Comparison of ENCODE assay signal across 26 mouse cellular contexts in the genomic region with DNA sequence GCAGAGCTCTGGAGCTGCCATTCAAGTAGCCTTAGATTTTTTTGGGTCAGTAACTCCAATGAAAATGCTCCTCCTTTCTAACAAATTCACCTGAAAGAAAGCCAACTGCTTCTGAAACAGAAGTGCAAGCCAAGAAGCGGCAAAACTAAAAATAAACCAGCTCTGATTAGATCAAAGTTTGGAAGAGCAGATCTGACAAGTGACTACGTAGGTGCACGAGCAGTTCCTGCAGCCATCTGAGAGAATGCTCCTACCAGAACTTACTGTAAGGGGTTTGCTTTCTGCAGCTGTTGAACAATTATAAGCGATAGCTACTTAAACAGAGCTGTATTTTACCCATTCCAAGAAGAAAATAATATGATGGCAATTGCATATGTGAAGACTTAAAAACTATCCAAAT.
A peak's percentile ranks its signal among the peaks of the same experiment; 100 is the strongest.
DNase-seq lines count a peak whose midpoint lies in the region; ATAC-seq and TF ChIP-seq lines count a peak whose summit lies in the region.
"Had no signal": no experiment of that assay in that cellular context is flagged by ENCODE, and none has a peak within 500 bp of the region (broad histone marks: within the 10 kb centered on the region; RNA-seq: fewer than 3 reads in every experiment).

No protein-coding gene starts in this region.

- no peak overlapping the region for H3K4me3 ChIP-seq in embryonic facial prominence, embryonic 14.5 days (ENCODE audit: low read depth, low read length)
- no peak overlapping the region for H3K4me3 ChIP-seq in embryonic facial prominence, embryonic 10.5 days
- no peak overlapping the region for H3K4me3 ChIP-seq in limb, embryonic 15.5 days
- no peak overlapping the region for H3K4me3 ChIP-seq in limb, embryonic 10.5 days
- no peak overlapping the region for H3K4me3 ChIP-seq in stomach, postnatal 0 days (ENCODE audit: low read depth, low read length)
- no peak overlapping the region for H3K4me3 ChIP-seq in hindbrain, embryonic 10.5 days
- H3K4me3 ChIP-seq: erythroblast, embryonic 14.5 days; forebrain, embryonic 13.5 days; heart, adult 2 months; heart, embryonic 13.5 days; hindbrain, embryonic 13.5 days; myocyte had no signal

- H3K9me3 ChIP-seq in embryonic facial prominence, embryonic 14.5 days (ENCODE audit: control insufficient read depth, low read length): no peaks in the 10 kb centered on the region
- H3K9me3 ChIP-seq in embryonic facial prominence, embryonic 10.5 days: no peaks in the 10 kb centered on the region
- no peaks in the 10 kb centered on the region for H3K9me3 ChIP-seq in limb, embryonic 15.5 days
- no peaks in the 10 kb centered on the region for H3K9me3 ChIP-seq in limb, embryonic 10.5 days (replicated peaks)
- H3K9me3 ChIP-seq in stomach, postnatal 0 days (ENCODE audit: control insufficient read depth, low read length): no peaks in the 10 kb centered on the region
- no peaks in the 10 kb centered on the region for H3K9me3 ChIP-seq in hindbrain, embryonic 10.5 days
- H3K9me3 ChIP-seq: forebrain, embryonic 13.5 days; G1E; heart, embryonic 13.5 days; hindbrain, embryonic 13.5 days had no signal

- no peaks in the 10 kb centered on the region for H3K36me3 ChIP-seq in embryonic facial prominence, embryonic 14.5 days (ENCODE audit: control insufficient read depth, insufficient read depth, low read length)
- H3K36me3 ChIP-seq in embryonic facial prominence, embryonic 10.5 days (replicated peaks): no peaks in the 10 kb centered on the region
- H3K36me3 ChIP-seq in limb, embryonic 15.5 days: no peaks in the 10 kb centered on the region
- no peaks in the 10 kb centered on the region for H3K36me3 ChIP-seq in limb, embryonic 10.5 days
- no peaks in the 10 kb centered on the region for H3K36me3 ChIP-seq in stomach, postnatal 0 days (ENCODE audit: control insufficient read depth, insufficient read depth, low read length)
- no peaks in the 10 kb centered on the region for H3K36me3 ChIP-seq in hindbrain, embryonic 10.5 days
- H3K36me3 ChIP-seq: heart, embryonic 13.5 days; hindbrain, embryonic 13.5 days had no signal

- no peak for TF ChIP-seq CTCF in stomach, postnatal 0 days (IDR thresholded peaks at IDR 0.05; ENCODE audit: low read depth)

- H3K9ac ChIP-seq in embryonic facial prominence, embryonic 14.5 days (ENCODE audit: low read depth, low read length): no peak overlapping the region
- H3K9ac ChIP-seq in limb, embryonic 15.5 days: no peak overlapping the region
- no peak overlapping the region for H3K9ac ChIP-seq in stomach, postnatal 0 days (ENCODE audit: low read length)
- H3K9ac ChIP-seq: forebrain, embryonic 13.5 days; heart, embryonic 13.5 days; hindbrain, embryonic 13.5 days had no signal

- ATAC-seq in embryonic facial prominence, embryonic 14.5 days (ENCODE audit: low read depth): no peak
- ATAC-seq in limb, embryonic 15.5 days (ENCODE audit: insufficient number of reproducible peaks, low FRiP score, low TSS enrichment, low read depth): no peak
- ATAC-seq in stomach, postnatal 0 days (ENCODE audit: low FRiP score, low TSS enrichment): no peak
- ATAC-seq: forebrain, embryonic 13.5 days; midbrain, embryonic 16.5 days had no signal

- TF ChIP-seq EP300 in stomach, postnatal 0 days (optimal IDR thresholded peaks at IDR 0.05): no peak

- DNase-seq in embryonic facial prominence, embryonic 14.5 days (ENCODE audit: low spot score): peak; percentile 29
- DNase-seq in embryonic facial prominence, embryonic 10.5 days (ENCODE audit: low spot score): no peak
- DNase-seq in limb, embryonic 10.5 days (ENCODE audit: low spot score): no peak
- peak; percentile 15 for DNase-seq in adipocyte (ENCODE audit: low spot score)
- no peak for DNase-seq in stomach, postnatal 0 days (ENCODE audit: low spot score)
- DNase-seq in heart, adult 18-20 months: no peak
- no peak for DNase-seq in hindbrain, embryonic 10.5 days (ENCODE audit: low spot score)
- DNase-seq: adrenal gland, postnatal 14 days; cerebellum, adult 11 months; cerebellum, adult 9-11 months; gastrocnemius, postnatal 14 days; heart, adult 2 months; heart, postnatal 14 days; layer of hippocampus, adult 9-11 months; lung, postnatal 4 days; right cerebral cortex, adult 18-20 months; right cerebral cortex, postnatal 4 days had no signal

- no peak overlapping the region for H3K27ac ChIP-seq in embryonic facial prominence, embryonic 14.5 days (replicated peaks; ENCODE audit: low read depth, low read length)
- H3K27ac ChIP-seq in embryonic facial prominence, embryonic 10.5 days (replicated peaks): no peak overlapping the region
- H3K27ac ChIP-seq in limb, embryonic 15.5 days: peak overlapping the region; percentile 39
- H3K27ac ChIP-seq in limb, embryonic 10.5 days: no peak overlapping the region
- peak overlapping the region; percentile 80 for H3K27ac ChIP-seq in stomach, postnatal 0 days (replicated peaks)
- no peak overlapping the region for H3K27ac ChIP-seq in hindbrain, embryonic 10.5 days
- H3K27ac ChIP-seq: forebrain, embryonic 13.5 days; heart, adult 2 months; heart, embryonic 13.5 days; hindbrain, embryonic 13.5 days had no signal

- H3K4me1 ChIP-seq in embryonic facial prominence, embryonic 14.5 days (ENCODE audit: control insufficient read depth, insufficient read depth, low read length): peaks cover 10% of the 10 kb centered on the region; the same call in 1 of the 2 replicates
- peaks cover 13% of the 10 kb centered on the region for H3K4me1 ChIP-seq in embryonic facial prominence, embryonic 10.5 days
- H3K4me1 ChIP-seq in limb, embryonic 15.5 days: peaks cover 11% of the 10 kb centered on the region; the same call in 1 of the 2 replicates
- H3K4me1 ChIP-seq in limb, embryonic 10.5 days: no peaks in the 10 kb centered on the region
- no peaks in the 10 kb centered on the region for H3K4me1 ChIP-seq in stomach, postnatal 0 days (replicated peaks; ENCODE audit: control insufficient read depth, insufficient read depth)
- H3K4me1 ChIP-seq in hindbrain, embryonic 10.5 days (replicated peaks): peaks cover 9% of the 10 kb centered on the region
- H3K4me1 ChIP-seq: forebrain, embryonic 13.5 days; hindbrain, embryonic 13.5 days had no signal

- WGBS in embryonic facial prominence, embryonic 14.5 days: 61% methylated on average over 4 of the region's 4 CpGs
- WGBS in embryonic facial prominence, embryonic 10.5 days: 86% methylated on average over 4 of the region's 4 CpGs
- 65% methylated on average over 4 of the region's 4 CpGs for WGBS in limb, embryonic 15.5 days
- 94% methylated on average over 4 of the region's 4 CpGs for WGBS in limb, embryonic 10.5 days
- WGBS in stomach, postnatal 0 days: 57% methylated on average over 4 of the region's 4 CpGs
- 90% methylated on average over 4 of the region's 4 CpGs for WGBS in hindbrain, embryonic 10.5 days

- H3K4me2 ChIP-seq in embryonic facial prominence, embryonic 14.5 days (ENCODE audit: low read depth, low read length): no peak overlapping the region
- H3K4me2 ChIP-seq in limb, embryonic 15.5 days: no peak overlapping the region
- no peak overlapping the region for H3K4me2 ChIP-seq in stomach, postnatal 0 days (replicated peaks; ENCODE audit: low read depth)
- H3K4me2 ChIP-seq: forebrain, embryonic 13.5 days; heart, embryonic 13.5 days; hindbrain, embryonic 13.5 days had no signal

- no peaks in the 10 kb centered on the region for H3K27me3 ChIP-seq in embryonic facial prominence, embryonic 14.5 days (replicated peaks; ENCODE audit: control insufficient read depth, insufficient read depth, low read length)
- no peaks in the 10 kb centered on the region for H3K27me3 ChIP-seq in embryonic facial prominence, embryonic 10.5 days (replicated peaks; ENCODE audit: low read depth, poor library complexity, severe bottlenecking)
- no peaks in the 10 kb centered on the region for H3K27me3 ChIP-seq in limb, embryonic 15.5 days
- no peaks in the 10 kb centered on the region for H3K27me3 ChIP-seq in limb, embryonic 10.5 days (ENCODE audit: low read depth, poor library complexity, severe bottlenecking)
- H3K27me3 ChIP-seq in stomach, postnatal 0 days (ENCODE audit: control insufficient read depth, insufficient read depth, low read length): no peaks in the 10 kb centered on the region
- H3K27me3 ChIP-seq in hindbrain, embryonic 10.5 days (ENCODE audit: insufficient read depth, poor library complexity, severe bottlenecking): no peaks in the 10 kb centered on the region
- H3K27me3 ChIP-seq: CH12.LX; forebrain, embryonic 13.5 days; heart, embryonic 13.5 days; hindbrain, embryonic 13.5 days had no signal

Comparison
In these comparisons a context has a peak if more than half of its experiments do, and no peak if none do; other contexts are left out.
1. DNase-seq: peak in embryonic facial prominence, embryonic 14.5 days (single experiment) and adipocyte (single experiment); none in embryonic facial prominence, embryonic 10.5 days (single experiment), limb, embryonic 10.5 days (single experiment), stomach, postnatal 0 days (single experiment), heart, adult 18-20 months (0 of 2) and hindbrain, embryonic 10.5 days (single experiment).
2. H3K27ac ChIP-seq: peak in limb, embryonic 15.5 days (single experiment) and stomach, postnatal 0 days (single experiment); none in embryonic facial prominence, embryonic 14.5 days (single experiment), embryonic facial prominence, embryonic 10.5 days (single experiment), limb, embryonic 10.5 days (single experiment) and hindbrain, embryonic 10.5 days (single experiment).